Mouse (Mus musculus) erythroblast, embryonic 14.5 days (primary cell): ENCODE data around the gene E130309D02Rik.

Experiments
- GATA1 ChIP-seq: IDR thresholded peaks from 2 replicates; pipeline ENCODE4 v1.6.1; 2012; ENCODE audit warnings: low read length, inconsistent platforms, mixed read lengths
- TAL1 ChIP-seq: IDR thresholded peaks from 3 replicates; pipeline ENCODE4 v1.6.1; 2012; ENCODE audit warnings: low read length, inconsistent platforms, mixed read lengths

DNA sequence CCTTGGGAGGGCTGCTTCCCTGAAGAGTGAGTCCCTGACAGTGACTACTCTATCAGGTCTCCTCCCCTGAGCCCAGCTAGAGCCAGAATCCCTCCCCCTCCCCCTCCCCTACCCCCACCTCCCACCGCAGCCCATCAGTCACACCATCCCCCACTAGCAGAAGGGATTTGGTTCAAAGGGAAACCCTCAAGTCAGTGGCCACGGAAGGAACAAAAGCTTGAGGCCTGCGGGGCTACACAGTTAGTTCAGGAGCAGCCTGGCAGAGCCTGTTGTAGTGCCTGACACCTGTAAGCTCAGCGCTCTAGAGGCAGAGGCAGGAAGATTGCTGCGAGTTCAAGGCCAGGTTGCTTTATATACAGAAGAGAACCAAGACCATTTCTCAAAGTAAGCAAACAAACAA, 40.9 kb upstream of the E130309D02Rik start:
- TF ChIP-seq TAL1 (no peak), GATA1 (no peak)
